Mouse (Mus musculus): Measurements from ENCODE around the gene Ncf1.

Ncf1 gene

DNA sequence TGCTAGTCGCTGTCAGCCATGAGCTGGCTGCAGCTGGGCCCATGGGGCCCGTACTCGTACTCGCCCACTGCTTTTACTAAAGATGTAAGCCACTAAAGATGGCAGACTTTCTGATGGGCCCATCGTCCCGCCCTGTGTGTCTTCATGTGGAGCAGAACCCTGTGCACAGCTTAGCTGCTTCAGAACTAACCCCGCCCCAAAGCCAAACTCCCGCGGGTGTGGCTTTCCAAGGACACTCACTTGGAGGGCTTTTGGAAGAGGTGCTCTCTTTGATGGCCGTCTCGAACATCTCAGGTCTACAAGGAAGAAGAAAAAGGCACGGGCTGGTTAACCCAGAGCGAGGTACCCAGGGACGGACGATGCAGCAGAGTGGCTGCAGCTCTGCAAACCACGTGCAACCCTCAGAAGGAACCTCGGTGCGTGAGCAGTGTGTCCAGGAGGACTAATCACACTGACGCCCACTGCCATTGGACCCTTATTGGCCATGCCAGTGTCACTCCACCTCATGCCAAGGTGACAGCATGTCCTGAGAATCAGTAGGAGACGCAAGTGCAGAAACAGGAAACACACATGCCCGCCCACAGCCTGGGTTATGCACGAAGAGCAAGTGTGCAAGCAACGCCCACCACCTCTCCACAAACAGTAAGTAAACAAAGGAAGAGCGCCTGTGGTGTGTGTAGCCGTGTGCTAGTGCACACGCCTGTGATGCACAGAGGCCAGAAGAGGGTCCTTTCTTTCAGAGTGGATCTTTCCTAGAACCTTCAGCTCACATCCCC lies 14.4 kb upstream of the Ncf1 start:
- DNase-seq (ENCODE audit: low read depth) = peak; percentile 62

DNA sequence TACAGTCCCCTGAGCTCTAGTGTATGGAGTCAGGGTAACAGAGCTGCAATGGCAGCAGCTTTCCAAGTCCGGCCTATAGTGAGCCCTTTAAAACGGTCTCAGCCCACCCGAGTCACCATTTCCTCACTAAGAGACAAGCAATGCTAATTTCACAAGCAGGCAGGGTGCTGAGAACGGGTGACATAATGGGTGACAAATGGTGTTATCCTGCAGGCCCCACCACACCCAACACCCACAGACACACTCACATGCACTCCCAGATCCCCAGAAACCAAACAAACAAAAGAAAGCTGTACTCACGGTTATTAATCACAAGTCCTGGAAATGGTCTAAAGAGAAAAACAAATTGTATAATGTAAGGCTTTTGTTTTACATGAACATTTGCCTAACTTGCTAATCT lies 12.4 kb upstream of the Ncf1 start:
- no peak for DNase-seq (ENCODE audit: low read depth)

DNA sequence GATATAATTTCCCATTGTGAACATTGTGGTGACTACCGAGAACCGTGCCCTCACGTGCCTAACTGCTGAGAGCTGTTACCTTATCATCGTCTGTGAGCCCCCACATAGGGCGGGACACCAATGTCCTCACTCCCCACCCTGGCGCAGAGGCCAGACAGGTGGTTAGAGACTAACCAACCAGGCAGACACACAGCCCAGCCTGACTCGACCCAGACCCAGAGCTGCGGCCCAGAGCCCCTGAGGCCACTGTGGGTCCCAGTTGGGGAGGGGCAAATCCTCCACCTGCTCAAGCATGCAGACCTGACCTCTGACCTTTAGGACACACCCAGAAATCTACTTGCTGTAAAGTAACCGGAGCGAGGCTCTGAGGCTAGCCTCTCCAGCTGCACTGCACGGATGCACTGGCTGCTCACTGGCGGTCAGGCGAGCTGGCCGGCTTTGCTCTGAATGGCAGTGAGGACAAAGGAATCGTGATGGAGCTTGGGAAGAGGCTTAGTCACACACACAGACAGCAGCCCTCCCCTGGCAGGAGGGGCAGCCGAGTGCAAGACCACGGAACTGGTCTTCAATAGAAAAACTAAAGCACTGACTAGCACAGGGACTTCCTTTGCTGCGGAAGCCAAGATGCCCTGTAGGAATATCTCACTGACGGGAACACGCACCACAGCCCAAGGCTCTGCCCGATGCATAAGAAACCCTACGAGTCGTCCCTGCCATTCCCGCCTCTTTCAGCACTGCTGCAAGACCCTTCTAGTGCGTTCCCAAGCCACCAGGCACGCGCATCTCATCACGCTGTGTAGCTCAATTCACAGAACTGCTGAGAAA lies 8.7 kb upstream of the Ncf1 start:
- DNase-seq (ENCODE audit: low read depth) = no peak

DNA sequence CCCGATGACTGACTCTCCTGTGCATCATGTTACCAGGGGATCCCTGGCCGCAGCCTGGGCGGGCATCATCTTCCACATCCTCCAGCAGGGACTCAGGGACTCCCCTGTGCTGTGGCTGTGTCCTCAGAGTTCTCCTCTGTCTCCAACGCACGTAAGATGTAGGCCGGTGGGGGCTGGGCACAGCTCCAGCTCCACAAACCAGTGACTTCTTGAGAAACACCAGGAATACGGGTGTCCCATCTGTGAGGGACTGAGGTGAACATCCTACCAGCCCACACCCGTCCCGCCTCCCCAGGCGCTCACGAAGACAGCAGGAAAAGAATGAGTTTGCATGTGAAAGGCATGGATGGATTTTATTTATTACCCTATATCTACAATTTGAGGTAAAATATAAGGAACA lies 8.1 kb upstream of the Ncf1 start:
- DNase-seq (ENCODE audit: low read depth) = no peak

DNA sequence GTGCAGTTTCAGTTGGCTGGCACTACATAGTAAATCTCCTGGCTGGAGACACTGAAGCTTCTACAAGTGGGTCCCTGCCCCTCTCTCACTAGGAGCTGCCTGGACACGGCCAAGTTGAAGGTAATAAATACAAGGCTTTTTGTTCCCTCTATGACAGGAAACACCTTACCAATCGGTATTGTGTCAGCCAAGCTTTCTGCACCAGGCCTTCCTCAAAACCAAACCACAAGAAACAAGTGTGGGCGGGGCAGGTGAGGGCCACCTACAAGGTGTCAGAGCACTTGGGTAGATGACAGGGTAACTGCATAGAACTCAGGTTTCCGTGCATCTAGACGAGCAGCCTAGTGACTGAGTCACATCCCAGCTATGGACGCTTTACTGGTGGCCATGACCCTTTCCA lies 7.4 kb upstream of the Ncf1 start:
- peak; percentile 92 for DNase-seq (ENCODE audit: low read depth)

DNA sequence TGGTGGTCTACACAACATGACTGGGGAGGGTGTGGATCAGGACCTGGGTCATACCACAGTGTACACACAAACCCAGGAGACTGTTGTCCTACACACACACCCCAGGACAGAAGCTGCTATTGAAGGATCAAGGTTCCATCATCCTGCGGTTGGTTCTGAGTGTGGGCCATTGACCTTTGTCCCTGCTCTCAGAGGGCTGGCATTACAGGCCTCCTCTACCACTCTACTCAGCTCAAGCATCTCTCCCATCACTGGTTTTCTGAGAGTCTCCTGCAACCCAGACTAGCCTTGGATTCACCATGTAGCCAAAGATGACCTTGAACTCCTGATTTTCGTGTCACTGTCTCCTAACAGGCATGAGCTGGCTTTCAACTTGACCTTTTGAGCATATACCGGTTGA lies 6.8 kb upstream of the Ncf1 start:
- no peak for DNase-seq (ENCODE audit: low read depth)

DNA sequence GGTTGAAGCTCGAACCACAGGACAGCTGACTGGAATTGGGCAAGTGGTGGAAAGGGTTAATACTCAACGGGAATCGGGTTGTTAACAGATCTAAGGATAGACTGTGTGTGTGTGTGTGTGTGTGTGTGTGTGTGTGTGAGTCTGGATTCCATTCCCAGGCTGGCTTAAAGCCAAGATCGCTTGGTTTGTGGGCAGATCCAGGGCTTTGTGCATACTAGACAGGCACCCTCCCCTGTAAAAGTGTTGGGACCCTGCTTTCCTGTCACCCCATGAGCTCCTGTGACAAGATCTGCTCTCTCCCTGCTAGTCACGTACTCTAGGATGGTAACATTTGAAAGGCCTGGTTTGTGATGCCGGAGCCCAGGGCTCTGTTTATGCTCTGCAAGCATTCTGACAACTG lies 5.7 kb upstream of the Ncf1 start:
- DNase-seq (ENCODE audit: low read depth) = peak; percentile 48

DNA sequence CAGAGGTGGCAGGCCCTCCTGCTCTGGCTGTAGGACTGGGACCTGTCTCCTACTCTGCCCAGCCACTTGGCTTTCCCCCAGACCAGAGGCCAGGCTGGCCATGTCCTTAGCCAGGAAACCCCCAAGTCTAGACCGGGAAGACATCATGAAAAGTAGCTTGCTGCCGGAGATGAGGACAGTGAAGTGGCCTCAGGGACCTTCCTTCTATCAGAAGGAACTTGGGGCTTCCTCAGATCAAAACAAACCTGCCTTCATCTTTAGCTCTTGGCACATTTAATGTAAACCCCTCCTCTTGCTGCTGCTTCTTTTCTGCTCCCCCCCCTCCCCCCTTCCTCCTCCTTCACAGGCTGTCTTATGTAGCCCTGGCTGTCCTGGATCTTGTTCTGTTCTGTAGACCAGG lies 4.8 kb upstream of the Ncf1 start:
- DNase-seq (ENCODE audit: low read depth) = peak; percentile 56

DNA sequence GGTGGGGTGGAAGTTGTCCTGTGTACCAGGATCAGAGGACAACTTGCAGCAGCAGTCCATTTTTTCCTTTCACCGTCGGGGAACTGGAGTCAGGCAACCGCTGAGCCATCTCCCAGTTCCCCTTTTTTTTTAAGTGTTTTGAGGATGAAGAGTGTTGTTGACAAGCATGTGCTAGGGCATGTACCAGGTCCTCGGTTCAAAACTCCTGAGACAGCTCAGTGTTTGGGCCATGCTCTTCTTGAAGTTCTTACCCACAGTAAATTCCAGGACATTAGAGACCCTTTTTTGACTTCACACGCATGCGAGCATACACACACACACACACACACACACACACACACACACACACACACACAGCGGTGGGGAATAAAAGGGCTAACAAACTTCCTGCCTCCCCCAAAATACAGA lies 3.8 kb upstream of the Ncf1 start:
- DNase-seq (ENCODE audit: low read depth) = peak; percentile 59

DNA sequence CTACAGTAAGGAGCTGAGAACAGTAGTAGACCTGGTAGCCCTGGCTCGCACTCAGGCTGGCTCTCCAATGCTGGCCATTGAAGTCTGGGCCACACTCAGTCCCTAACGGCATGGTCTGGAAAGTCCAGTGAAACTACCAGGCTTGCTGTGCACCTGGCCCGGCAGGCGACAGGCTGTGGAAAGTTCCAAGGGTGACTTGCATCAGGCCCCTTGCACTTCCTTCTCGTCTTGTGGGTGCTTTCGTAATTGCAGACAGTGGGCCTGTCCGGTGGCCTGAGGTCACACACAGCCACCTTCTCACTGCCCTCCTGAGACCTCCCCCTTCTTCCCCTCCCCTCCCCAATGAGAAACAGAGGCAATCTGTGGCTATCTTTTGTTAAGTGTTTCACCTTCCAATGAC lies 3.1 kb upstream of the Ncf1 start:
- peak; percentile 75 for DNase-seq (ENCODE audit: low read depth)

DNA sequence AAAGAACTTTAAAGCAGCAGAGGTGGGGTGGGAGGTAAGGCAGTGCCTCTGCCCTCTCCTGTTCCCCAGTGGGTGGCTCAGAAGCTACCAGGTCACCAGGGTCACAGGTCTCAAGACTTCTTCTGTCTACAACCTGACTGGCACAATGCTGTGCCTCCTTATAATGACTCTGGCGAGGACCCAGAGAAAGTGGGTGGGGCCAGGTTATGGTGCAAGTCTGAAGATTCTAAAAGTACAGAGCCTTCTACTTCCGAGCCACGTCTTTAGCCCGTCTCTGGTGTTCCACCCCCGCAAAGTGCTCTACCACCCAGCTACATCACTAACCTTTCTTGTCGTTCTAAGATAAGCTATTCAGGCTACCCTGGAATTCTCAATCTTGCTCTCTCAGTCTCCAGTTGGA lies 2.7 kb upstream of the Ncf1 start:
- DNase-seq (ENCODE audit: low read depth) = peak; percentile 88

DNA sequence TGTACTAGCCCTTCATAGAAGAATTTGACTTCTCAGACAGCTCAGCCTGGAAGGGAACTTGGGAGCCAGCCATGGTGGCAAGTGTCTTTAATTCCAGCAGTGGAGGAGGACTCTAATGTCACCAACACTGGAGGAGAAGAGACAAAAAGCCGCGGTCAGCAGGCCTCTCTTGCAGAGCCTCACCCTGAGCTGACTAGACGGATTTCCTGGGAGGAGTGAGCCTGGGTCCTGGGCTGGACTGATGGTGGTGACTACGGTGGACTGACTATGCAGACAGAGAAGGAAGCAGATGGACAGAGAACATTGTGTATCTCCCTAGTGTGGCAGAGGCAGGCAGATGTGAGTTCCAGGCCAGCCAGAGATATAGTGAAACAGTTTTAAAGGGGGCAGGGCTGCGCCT lies 2.0 kb upstream of the Ncf1 start:
- peak; percentile 33 for DNase-seq (ENCODE audit: low read depth)

DNA sequence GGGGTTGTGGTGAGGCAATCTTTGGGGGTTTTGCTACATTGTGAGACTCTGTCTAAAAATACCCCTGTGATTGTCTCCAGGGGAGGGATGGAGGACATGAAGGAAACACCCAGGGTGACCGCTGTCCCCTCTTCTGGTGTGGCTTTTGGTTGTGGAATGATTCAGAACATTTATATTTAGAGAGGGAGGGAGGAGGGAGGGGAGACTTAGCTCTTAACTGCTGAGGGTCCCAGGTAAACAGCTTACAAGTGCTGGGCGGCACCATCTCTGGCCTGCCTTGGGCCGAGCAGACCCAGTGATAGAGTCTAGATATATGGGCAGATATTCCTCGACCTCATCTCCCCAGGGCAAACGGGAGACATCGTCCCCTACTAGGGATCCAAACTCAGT lies 1.2 kb downstream of the Ncf1 start:
- DNase-seq (ENCODE audit: low read depth) = no peak

DNA sequence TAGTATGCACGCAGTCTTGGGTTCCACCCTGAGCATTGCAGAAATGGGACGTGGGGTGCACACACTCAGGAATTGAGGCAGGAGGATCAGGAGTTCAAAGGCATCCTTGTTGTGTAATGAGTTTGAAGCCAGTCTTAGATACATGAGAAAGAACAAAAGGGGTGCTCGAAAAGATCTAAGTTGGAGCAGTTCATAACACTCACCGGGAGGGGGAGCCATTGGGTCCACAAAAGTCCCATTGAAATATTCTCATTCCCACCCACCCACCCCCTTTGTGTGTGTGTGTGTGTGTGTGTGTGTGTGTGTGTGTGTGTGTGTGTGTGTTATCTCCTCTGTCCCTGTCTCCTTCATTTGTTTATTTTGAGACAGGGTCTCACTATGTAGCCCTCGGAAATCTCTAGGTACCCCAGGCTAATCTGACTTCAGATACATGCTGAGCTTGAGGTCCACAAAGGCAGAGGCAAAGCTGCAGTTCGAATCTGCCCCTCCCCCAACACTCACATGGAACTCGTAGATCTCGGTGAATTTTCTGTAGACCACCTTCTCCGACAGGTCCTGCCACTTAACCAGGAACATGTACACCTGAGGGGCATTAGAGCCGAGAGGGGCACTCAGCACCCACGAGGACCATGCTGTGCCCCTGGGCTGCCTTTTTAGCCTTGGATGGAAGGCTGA lies 1.7 kb downstream of the Ncf1 start:
- DNase-seq (ENCODE audit: low read depth) = peak; percentile 83

DNA sequence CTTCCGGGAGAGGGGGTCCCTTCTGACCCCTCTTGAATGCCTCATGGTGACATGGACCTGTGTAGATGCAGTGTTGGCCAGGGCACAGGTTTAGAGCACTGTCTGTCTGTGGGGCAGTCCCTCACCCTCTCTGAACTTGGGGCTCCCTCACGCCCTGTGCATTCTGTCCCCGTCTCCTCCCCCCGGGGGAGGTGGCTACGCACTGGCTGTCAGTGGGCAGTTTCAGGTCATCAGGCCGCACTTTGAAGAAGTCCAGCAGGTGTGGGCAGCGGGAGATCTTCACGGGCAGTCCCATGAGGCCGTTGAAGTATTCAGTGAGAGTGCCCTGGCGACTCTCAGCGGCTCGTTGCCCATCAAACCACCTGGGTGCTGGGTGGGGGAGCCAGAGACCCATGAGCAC lies 2.5 kb downstream of the Ncf1 start:
- peak; percentile 20 for DNase-seq (ENCODE audit: low read depth)

DNA sequence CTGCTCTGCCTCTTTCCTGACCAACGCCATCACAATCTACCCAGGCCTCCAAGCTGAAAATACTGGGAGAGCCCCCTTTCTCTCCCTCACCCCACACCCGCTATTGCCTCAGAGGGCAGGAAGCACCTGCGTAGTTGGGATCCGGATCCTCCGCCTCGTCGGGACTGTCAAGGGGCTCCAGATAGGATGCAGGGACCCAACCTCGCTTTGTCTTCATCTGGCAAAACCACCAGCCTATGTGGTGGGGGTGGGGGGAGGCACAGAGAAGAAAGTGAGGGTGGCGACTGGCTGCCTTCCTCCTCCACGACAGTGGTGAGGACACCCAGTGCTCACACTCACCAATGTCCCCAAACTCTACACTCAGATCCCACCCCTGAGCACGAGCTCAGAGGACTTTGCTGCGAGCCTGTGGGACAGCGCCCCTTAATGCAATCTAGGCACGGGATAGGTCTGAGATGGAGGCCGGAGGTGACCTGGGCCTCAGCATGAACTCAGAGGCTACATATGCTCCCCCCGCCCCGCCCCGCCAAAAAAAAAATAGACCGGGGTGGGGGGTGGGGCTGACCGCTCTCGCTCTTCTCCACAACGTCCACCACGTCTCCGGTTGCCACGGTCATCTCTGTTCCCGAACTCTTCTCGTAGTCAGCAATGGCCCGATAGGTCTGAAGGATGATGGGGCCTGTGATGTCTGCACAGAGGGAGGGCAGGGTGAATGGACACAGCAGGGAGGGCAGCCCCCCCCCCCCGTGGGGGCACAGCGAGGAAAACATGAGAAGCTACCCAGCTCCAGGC lies 4.1 kb downstream of the Ncf1 start:
- DNase-seq (ENCODE audit: low read depth) = no peak

DNA sequence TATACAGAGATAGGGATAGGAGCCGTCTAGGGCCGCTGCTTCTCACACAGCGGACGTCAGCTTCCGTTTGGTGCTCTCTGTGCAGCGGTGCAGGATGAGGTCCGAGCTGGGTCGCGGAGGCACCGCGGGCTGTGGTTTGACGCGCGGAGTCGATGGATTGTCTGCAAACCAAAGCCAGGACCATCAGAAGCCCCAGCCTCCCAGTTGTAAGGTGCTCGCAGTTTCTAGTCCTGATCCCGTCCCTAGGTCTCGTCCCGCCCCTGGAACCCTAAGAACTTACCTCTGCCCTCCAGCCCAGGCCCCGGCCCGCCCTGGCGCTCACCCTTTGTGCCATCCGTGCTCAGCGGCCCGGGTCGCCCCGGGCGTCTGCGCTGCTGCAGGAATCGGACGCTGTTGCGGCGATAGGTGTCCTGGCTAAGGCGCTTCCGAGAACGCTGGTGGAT lies 7.7 kb downstream of the Ncf1 start:
- no peak for DNase-seq (ENCODE audit: low read depth)

DNA sequence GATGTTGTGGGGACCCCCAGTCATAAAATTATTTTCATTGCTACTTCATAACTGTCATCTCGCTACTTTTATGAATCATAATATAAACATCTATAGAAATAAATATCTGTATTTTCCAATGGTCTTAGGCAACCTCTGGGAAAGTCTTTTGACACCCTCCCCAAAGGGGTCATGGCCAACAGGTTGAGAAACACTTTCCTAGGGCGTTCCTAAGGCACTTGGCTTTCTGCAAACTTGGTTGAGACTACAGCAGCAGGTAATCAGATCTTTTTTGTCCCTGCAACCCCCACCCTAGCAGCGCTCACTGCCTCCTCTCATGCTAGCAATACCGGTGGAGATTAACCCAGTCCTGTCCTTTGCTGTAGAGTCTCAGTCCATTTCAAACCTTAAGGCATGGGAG lies 8.1 kb downstream of the Ncf1 start:
- DNase-seq (ENCODE audit: low read depth) = no peak

DNA sequence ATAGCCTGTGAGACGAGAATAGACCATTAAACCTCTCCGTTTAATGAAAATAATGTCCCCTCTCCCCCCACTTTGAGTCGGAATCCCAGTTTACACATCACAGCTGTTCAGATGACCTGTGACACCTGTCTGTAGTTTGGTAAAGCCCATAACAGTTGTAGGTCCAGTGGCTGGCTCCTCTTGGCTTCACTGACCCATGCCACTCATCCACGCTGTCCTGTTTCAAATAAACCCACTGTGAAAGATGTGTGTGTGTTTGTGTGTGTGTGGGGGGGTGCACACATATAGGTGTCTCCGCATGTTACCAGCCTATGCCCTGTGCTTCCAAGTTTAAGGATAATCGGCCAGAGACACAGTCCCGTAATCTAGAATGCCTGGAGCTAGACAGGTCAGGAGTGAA lies 11.5 kb downstream of the Ncf1 start:
- no peak for DNase-seq (ENCODE audit: low read depth)

DNA sequence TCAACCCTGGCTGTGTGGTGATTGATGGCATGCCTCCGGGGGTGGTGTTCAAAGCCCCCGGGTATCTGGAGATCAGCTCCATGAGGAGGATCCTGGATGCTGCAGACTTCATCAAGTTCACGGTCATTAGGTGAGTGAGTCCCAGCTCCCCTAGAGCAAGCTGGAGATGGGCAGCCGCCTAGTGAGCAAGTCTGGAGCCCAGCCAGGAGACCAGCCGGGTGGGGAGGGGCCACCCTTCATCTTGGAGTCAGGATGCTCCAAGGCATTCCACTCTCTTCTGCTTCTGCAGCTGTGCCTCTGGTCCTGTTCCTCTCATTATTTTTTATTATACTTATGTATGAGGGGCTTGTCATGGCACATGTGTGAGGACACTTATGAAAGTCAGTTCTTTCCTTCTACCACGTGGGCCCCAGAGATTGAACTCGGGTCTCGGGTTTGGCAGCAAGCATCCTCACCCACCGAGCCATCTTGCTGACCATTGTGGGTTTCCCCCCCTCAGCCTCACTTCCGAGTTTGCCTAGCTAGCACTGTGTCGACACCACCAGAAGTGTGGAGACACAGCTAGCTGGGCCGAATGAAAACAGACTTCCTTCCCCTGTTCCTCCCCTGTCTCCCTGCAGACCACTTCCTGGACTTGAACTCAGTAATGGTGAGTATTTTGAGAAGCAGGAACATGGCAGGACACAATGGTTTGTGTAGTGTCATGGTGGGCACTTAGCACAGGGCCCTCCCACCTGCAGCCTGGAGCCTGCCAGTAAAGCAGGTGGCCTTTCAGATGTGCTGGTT lies 15.2 kb downstream of the Ncf1 start:
- DNase-seq (ENCODE audit: low read depth) = peak; percentile 36

DNA sequence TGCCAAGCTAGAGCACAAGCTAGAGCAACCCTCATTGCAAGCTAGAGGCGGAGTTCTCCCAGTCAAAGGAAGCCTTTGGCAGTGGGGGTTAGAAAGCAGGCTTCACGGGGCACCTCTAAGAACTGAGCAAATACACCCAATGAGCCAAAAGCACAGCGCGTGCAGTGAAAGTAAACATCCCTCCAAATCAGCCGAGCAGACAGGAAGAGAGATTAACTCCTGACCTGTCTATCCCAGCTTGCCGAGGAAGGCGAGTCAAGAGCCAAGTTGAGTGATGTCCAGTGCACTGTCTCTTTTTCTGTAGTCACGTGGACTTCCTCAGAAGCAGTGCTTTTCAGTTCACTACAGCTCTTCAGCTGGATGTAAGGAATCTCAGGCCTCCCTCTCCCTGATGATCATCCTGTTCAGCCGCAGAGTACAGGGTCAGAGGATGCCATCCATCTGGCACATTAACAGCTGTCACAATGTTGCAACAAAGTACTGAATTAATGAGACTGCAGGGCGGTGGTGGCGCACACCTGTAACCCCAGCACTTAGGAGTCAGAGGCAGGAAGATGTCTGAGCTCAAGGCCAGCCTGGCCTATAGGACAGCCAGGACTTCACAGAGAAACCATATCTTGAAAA lies 19.4 kb downstream of the Ncf1 start:
- no peak for DNase-seq (ENCODE audit: low read depth)

Measured in induced T-regulatory cell, adult 2 months (primary cell).